Mouse (Mus musculus): ENCODE results near the gene Nlk. TPM values are rescaled to one million over a fixed set of nuclear protein-coding genes. Genes with fewer than 3 reads are reported as not detected.
"Not testable (repeated sequence)": the region's sequence is repeated elsewhere in the genome, so short reads cannot be mapped to it uniquely, and the experiment has no call there.

The Nlk gene
- polyA plus RNA-seq, 1 experiment from 2014 or later, result 10.7 TPM

GRCm38 (mm10) chr11:78649143-78649542 lies 48.0 kb downstream of the Nlk start:
- 91% methylated on average over 2 of the region's 2 CpGs for WGBS
- Histone ChIP-seq H3K27ac (ENCODE audit: low read length) (no peak overlapping the region), H3K4me3 (replicated peaks; ENCODE audit: low read length) (no peak overlapping the region), H3K36me3 (ENCODE audit: control insufficient read depth, insufficient read depth, low read length) (no peaks in the 10 kb centered on the region), H3K27me3 (ENCODE audit: control insufficient read depth, insufficient read depth, low read length) (no peaks in the 10 kb centered on the region), H3K9me3 (replicated peaks; ENCODE audit: control insufficient read depth, low read length) (no peaks in the 10 kb centered on the region), H3K4me1 (ENCODE audit: control insufficient read depth, insufficient read depth, low read length) (no peaks in the 10 kb centered on the region), H3K4me2 (ENCODE audit: low read depth, low read length) (no peak overlapping the region), H3K9ac (ENCODE audit: low read length) (no peak overlapping the region)
- ATAC-seq (ENCODE audit: insufficient read depth, low FRiP score), result no peak

GRCm38 (mm10) chr11:78648405-78648804 lies 48.8 kb downstream of the Nlk start:
- H3K27ac ChIP-seq (ENCODE audit: low read length); H3K27me3 ChIP-seq (ENCODE audit: control insufficient read depth, insufficient read depth, low read length); H3K4me3 ChIP-seq (replicated peaks; ENCODE audit: low read length); H3K9ac ChIP-seq (ENCODE audit: low read length); H3K9me3 ChIP-seq (replicated peaks; ENCODE audit: control insufficient read depth, low read length); H3K36me3 ChIP-seq (ENCODE audit: control insufficient read depth, insufficient read depth, low read length); ATAC-seq (ENCODE audit: insufficient read depth, low FRiP score); H3K4me2 ChIP-seq (ENCODE audit: low read depth, low read length); H3K4me1 ChIP-seq (ENCODE audit: control insufficient read depth, insufficient read depth, low read length): not testable (repeated sequence)
- 85% methylated on average over 1 of the region's 1 CpGs for WGBS

GRCm38 (mm10) chr11:78643746-78644145 lies 53.4 kb downstream of the Nlk start:
- ATAC-seq (ENCODE audit: insufficient read depth, low FRiP score), result no peak
- no peak overlapping the region for H3K4me3 ChIP-seq (replicated peaks; ENCODE audit: low read length)
- no peaks in the 10 kb centered on the region for H3K36me3 ChIP-seq (ENCODE audit: control insufficient read depth, insufficient read depth, low read length)
- H3K4me2 ChIP-seq (ENCODE audit: low read depth, low read length), result no peak overlapping the region
- no peaks in the 10 kb centered on the region for H3K9me3 ChIP-seq (replicated peaks; ENCODE audit: control insufficient read depth, low read length)
- no peaks in the 10 kb centered on the region for H3K4me1 ChIP-seq (ENCODE audit: control insufficient read depth, insufficient read depth, low read length)
- H3K27ac ChIP-seq (ENCODE audit: low read length), result no peak overlapping the region
- no peak overlapping the region for H3K9ac ChIP-seq (ENCODE audit: low read length)
- H3K27me3 ChIP-seq (ENCODE audit: control insufficient read depth, insufficient read depth, low read length), result no peaks in the 10 kb centered on the region
- 88% methylated on average over 7 of the region's 7 CpGs for WGBS

GRCm38 (mm10) chr11:78642151-78642550 lies 55.0 kb downstream of the Nlk start:
- no peak overlapping the region for H3K27ac ChIP-seq (ENCODE audit: low read length)
- H3K27me3 ChIP-seq (ENCODE audit: control insufficient read depth, insufficient read depth, low read length), result no peaks in the 10 kb centered on the region
- no peak for ATAC-seq (ENCODE audit: insufficient read depth, low FRiP score)
- H3K36me3 ChIP-seq (ENCODE audit: control insufficient read depth, insufficient read depth, low read length), result no peaks in the 10 kb centered on the region
- 63% methylated on average over 3 of the region's 3 CpGs for WGBS
- H3K9ac ChIP-seq (ENCODE audit: low read length), result no peak overlapping the region
- no peak overlapping the region for H3K4me2 ChIP-seq (ENCODE audit: low read depth, low read length)
- H3K4me1 ChIP-seq (ENCODE audit: control insufficient read depth, insufficient read depth, low read length), result no peaks in the 10 kb centered on the region
- H3K4me3 ChIP-seq (replicated peaks; ENCODE audit: low read length), result no peak overlapping the region
- H3K9me3 ChIP-seq (replicated peaks; ENCODE audit: control insufficient read depth, low read length), result peaks cover 2% of the 10 kb centered on the region

GRCm38 (mm10) chr11:78641088-78641487 lies 56.1 kb downstream of the Nlk start:
- no peaks in the 10 kb centered on the region for H3K4me1 ChIP-seq (ENCODE audit: control insufficient read depth, insufficient read depth, low read length)
- no peak overlapping the region for H3K4me3 ChIP-seq (replicated peaks; ENCODE audit: low read length)
- no peak for ATAC-seq (ENCODE audit: insufficient read depth, low FRiP score)
- no peaks in the 10 kb centered on the region for H3K36me3 ChIP-seq (ENCODE audit: control insufficient read depth, insufficient read depth, low read length)
- peaks cover 6% of the 10 kb centered on the region for H3K9me3 ChIP-seq (replicated peaks; ENCODE audit: control insufficient read depth, low read length)
- WGBS, result 86% methylated on average over 3 of the region's 3 CpGs
- no peaks in the 10 kb centered on the region for H3K27me3 ChIP-seq (ENCODE audit: control insufficient read depth, insufficient read depth, low read length)
- no peak overlapping the region for H3K27ac ChIP-seq (ENCODE audit: low read length)
- no peak overlapping the region for H3K4me2 ChIP-seq (ENCODE audit: low read depth, low read length)
- no peak overlapping the region for H3K9ac ChIP-seq (ENCODE audit: low read length)

- ATAC-seq (ENCODE audit: insufficient read depth, low FRiP score), result no peak
- 99% methylated on average over 2 of the region's 2 CpGs for WGBS
These were observed 64.4 kb downstream of the Nlk start for GRCm38 (mm10) chr11:78632782-78633181.

GRCm38 (mm10) chr11:78628871-78629270 lies 68.3 kb downstream of the Nlk start:
- Histone ChIP-seq H3K4me2 (ENCODE audit: low read depth, low read length) (no peak overlapping the region), H3K27me3 (ENCODE audit: control insufficient read depth, insufficient read depth, low read length) (no peaks in the 10 kb centered on the region), H3K9me3 (replicated peaks; ENCODE audit: control insufficient read depth, low read length) (no peaks in the 10 kb centered on the region), H3K4me1 (ENCODE audit: control insufficient read depth, insufficient read depth, low read length) (no peaks in the 10 kb centered on the region), H3K36me3 (ENCODE audit: control insufficient read depth, insufficient read depth, low read length) (no peaks in the 10 kb centered on the region), H3K9ac (ENCODE audit: low read length) (no peak overlapping the region), H3K27ac (ENCODE audit: low read length) (no peak overlapping the region), H3K4me3 (replicated peaks; ENCODE audit: low read length) (no peak overlapping the region)
- WGBS, result 74% methylated on average over 3 of the region's 3 CpGs
- ATAC-seq (ENCODE audit: insufficient read depth, low FRiP score), result no peak

More at GRCm38 (mm10) chr11:78632782-78633181, 64.4 kb downstream of the Nlk start:
- Histone ChIP-seq H3K9me3 (replicated peaks; ENCODE audit: control insufficient read depth, low read length) (peaks cover 6% of the 10 kb centered on the region), H3K9ac (ENCODE audit: low read length) (no peak overlapping the region), H3K27ac (ENCODE audit: low read length) (no peak overlapping the region), H3K36me3 (ENCODE audit: control insufficient read depth, insufficient read depth, low read length) (no peaks in the 10 kb centered on the region), H3K4me3 (replicated peaks; ENCODE audit: low read length) (no peak overlapping the region), H3K27me3 (ENCODE audit: control insufficient read depth, insufficient read depth, low read length) (no peaks in the 10 kb centered on the region), H3K4me1 (ENCODE audit: control insufficient read depth, insufficient read depth, low read length) (no peaks in the 10 kb centered on the region), H3K4me2 (ENCODE audit: low read depth, low read length) (no peak overlapping the region)

- no peak overlapping the region for H3K4me3 ChIP-seq (replicated peaks; ENCODE audit: low read length)
- no peaks in the 10 kb centered on the region for H3K4me1 ChIP-seq (ENCODE audit: control insufficient read depth, insufficient read depth, low read length)
These were observed 72.8 kb downstream of the Nlk start for GRCm38 (mm10) chr11:78624377-78624776.

GRCm38 (mm10) chr11:78621926-78622325 lies 75.2 kb downstream of the Nlk start:
- Histone ChIP-seq H3K4me1 (ENCODE audit: control insufficient read depth, insufficient read depth, low read length) (no peaks in the 10 kb centered on the region), H3K4me3 (replicated peaks; ENCODE audit: low read length) (no peak overlapping the region), H3K9me3 (replicated peaks; ENCODE audit: control insufficient read depth, low read length) (no peaks in the 10 kb centered on the region), H3K9ac (ENCODE audit: low read length) (no peak overlapping the region), H3K4me2 (ENCODE audit: low read depth, low read length) (no peak overlapping the region), H3K36me3 (ENCODE audit: control insufficient read depth, insufficient read depth, low read length) (no peaks in the 10 kb centered on the region), H3K27me3 (ENCODE audit: control insufficient read depth, insufficient read depth, low read length) (no peaks in the 10 kb centered on the region), H3K27ac (ENCODE audit: low read length) (no peak overlapping the region)
- ATAC-seq (ENCODE audit: insufficient read depth, low FRiP score), result no peak

More at GRCm38 (mm10) chr11:78624377-78624776, 72.8 kb downstream of the Nlk start:
- no peaks in the 10 kb centered on the region for H3K9me3 ChIP-seq (replicated peaks; ENCODE audit: control insufficient read depth, low read length)
- no peak overlapping the region for H3K4me2 ChIP-seq (ENCODE audit: low read depth, low read length)
- no peaks in the 10 kb centered on the region for H3K27me3 ChIP-seq (ENCODE audit: control insufficient read depth, insufficient read depth, low read length)
- no peak overlapping the region for H3K27ac ChIP-seq (ENCODE audit: low read length)
- ATAC-seq (ENCODE audit: insufficient read depth, low FRiP score), result no peak
- no peaks in the 10 kb centered on the region for H3K36me3 ChIP-seq (ENCODE audit: control insufficient read depth, insufficient read depth, low read length)
- H3K9ac ChIP-seq (ENCODE audit: low read length), result no peak overlapping the region
- WGBS, result 32% methylated on average over 3 of the region's 3 CpGs

GRCm38 (mm10) chr11:78620179-78620578 lies 77.0 kb downstream of the Nlk start:
- no peak for ATAC-seq (ENCODE audit: insufficient read depth, low FRiP score)
- H3K36me3 ChIP-seq (ENCODE audit: control insufficient read depth, insufficient read depth, low read length), result no peaks in the 10 kb centered on the region
- 88% methylated on average over 3 of the region's 3 CpGs for WGBS
- no peak overlapping the region for H3K27ac ChIP-seq (ENCODE audit: low read length)
- no peak overlapping the region for H3K4me2 ChIP-seq (ENCODE audit: low read depth, low read length)
- H3K4me1 ChIP-seq (ENCODE audit: control insufficient read depth, insufficient read depth, low read length), result no peaks in the 10 kb centered on the region
- H3K9me3 ChIP-seq (replicated peaks; ENCODE audit: control insufficient read depth, low read length), result no peaks in the 10 kb centered on the region
- H3K27me3 ChIP-seq (ENCODE audit: control insufficient read depth, insufficient read depth, low read length), result no peaks in the 10 kb centered on the region
- no peak overlapping the region for H3K9ac ChIP-seq (ENCODE audit: low read length)
- no peak overlapping the region for H3K4me3 ChIP-seq (replicated peaks; ENCODE audit: low read length)
